Mouse (Mus musculus): ENCODE results near the gene Ddx5.

GRCm38 (mm10) chr11:106822911-106823310 is 33.9 kb upstream of the Ddx5 start:
- TF ChIP-seq CTCF (IDR thresholded peaks at IDR 0.05; ENCODE audit: extremely low read depth, insufficient read length, insufficient replicate concordance, low read depth, low read length) (no peak), POLR2A (IDR thresholded peaks at IDR 0.05; ENCODE audit: low read depth, low read length) (no peak)

All from small intestine, adult 2 months (tissue).